In the genomic region with DNA sequence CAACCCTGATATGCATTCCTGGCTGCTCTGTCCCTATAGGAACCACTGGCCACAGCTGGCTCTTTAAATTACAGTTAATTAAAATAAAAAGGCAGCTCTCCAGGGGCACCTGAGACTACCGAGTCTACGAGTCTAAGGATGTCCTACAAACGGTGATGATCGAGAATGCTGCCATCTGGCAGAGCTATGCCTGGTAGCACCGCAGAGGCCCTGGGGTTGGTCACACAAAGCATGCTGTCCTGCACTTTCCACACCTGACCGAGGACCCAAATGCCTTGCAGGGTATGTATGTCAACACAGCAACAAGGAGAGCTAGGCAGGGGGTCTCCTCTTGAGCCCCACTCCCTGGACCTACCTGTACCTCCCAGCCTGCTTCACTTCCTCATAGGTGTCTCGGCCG, we compare ENCODE assay signal across 16 mouse cellular contexts. TPM values are rescaled to one million over a fixed set of nuclear protein-coding genes. Genes with fewer than 3 reads are reported as not detected.
"Had no signal": no experiment of that assay in that cellular context is flagged by ENCODE, and none has a peak within 500 bp of the region (broad histone marks: within the 10 kb centered on the region; RNA-seq: fewer than 3 reads in every experiment).

No protein-coding gene starts in this region.

- H3K9ac ChIP-seq: kidney, embryonic 15.5 days; liver, embryonic 14.5 days; liver, postnatal 0 days; lung, embryonic 14.5 days; midbrain, embryonic 13.5 days had no signal

- H3K27me3 ChIP-seq: kidney, embryonic 15.5 days had no signal

- H3K27ac ChIP-seq: kidney, embryonic 15.5 days; left cerebral cortex, adult 2 months; liver, embryonic 14.5 days; macrophage; midbrain, embryonic 13.5 days had no signal

- H3K4me3 ChIP-seq: kidney, embryonic 15.5 days; left cerebral cortex, adult 2 months; midbrain, embryonic 13.5 days had no signal

- DNase-seq: kidney, adult 8-10 months; kidney, postnatal 10 days; kidney, postnatal 36 days; layer of hippocampus, postnatal 36 days; liver, postnatal 0 days; lung, embryonic 14.5 days; thymus, postnatal 25 days had no signal

RNA-seq across cellular contexts. Expression of gene Npb, which starts 5.7 kb away (rescaled TPM):
- total RNA-seq: left cerebral cortex, postnatal 10 days; megakaryocyte, adult 5-6 weeks; midbrain, postnatal 0 days had no signal
- polyA plus RNA-seq: macrophage; neural tube, embryonic 14.5 days had no signal
